Mouse (Mus musculus) embryonic fibroblast, embryonic 13.5 days (primary cell): ENCODE data around the gene Camp.
A peak's percentile ranks its signal among the peaks of the same experiment; 100 is the strongest.

Experiments used
- CTCF ChIP-seq: IDR thresholded peaks from 2 replicates; pipeline ENCODE4 v1.5.1; 2011; ENCODE audit warnings: mild to moderate bottlenecking, control low read depth, low read length, moderate library complexity, borderline replicate concordance; ENCODE audit not compliant: insufficient read depth
- POLR2A ChIP-seq: IDR thresholded peaks from 2 replicates; pipeline ENCODE4 v1.6.1; 2011; ENCODE audit warnings: low read depth, mild to moderate bottlenecking, control low read depth, low read length, moderate library complexity

DNA sequence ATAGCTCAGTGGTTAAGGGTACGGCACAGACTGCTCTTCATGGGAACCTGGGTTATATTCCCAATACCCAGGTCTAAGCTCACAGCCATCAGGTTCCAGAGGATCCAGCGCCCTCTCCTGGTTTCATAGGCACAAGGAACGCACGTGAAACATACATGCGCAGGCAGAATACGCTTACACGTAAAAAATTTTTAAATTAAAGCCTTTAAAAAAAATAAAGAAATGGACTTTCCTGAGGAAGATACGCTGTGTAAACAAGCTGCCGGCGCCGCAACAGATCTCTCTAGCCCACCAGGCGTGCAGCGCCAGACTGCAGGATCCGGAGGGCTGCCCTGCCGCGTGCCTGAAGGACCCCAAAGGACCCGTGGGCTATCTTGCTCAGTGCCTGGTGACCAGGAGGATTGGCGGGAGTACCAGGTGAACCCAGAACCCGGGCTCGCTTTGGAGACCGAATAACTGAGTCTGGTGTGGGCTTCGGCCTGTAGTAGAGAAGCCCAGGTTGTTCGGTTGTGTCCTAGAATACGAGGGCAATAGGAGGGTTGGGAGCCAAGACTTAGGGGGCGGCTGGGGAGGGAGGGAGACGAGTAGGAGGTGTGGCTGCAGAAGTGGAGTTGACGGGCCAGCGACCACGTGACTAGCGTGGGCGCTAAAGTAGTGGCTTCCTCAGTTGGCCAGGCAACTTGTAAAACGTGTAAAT lies 16.9 kb downstream of the Camp start, which contains the start of gene Nme6:
- TF ChIP-seq CTCF, result peak; percentile 56; the same call in 1 of the 2 replicates
- TF ChIP-seq POLR2A, result peak; percentile 50
